Mouse (Mus musculus) liver, adult 2 months (tissue): ENCODE results near the gene Bet1l. TPM values are rescaled to one million over a fixed set of nuclear protein-coding genes. Genes with fewer than 3 reads are reported as not detected.

Experiments used
- DNase-seq: peaks from one replicate; pipeline ENCODE4 v3.0.0-alpha.2; 2011; ENCODE audit warnings: low read depth, low spot score; ENCODE audit errors: extremely low read depth
- H3K27ac ChIP-seq: fragments of 200-500 bp; replicated peaks from 2 replicates; pipeline ENCODE4 v1.5.1; 2012; ENCODE audit warnings: low read depth, mild to moderate bottlenecking, control low read depth, inconsistent platforms, low read length; ENCODE audit not compliant: insufficient read depth
- H3K27me3 ChIP-seq: fragments of 200-500 bp; 2 replicates; pipeline ENCODE4 v1.6.1; 2012; ENCODE audit warnings: mild to moderate bottlenecking, moderate library complexity, low read length, inconsistent platforms; ENCODE audit not compliant: control insufficient read depth, insufficient read depth
- H3K36me3 ChIP-seq: fragments of 200-500 bp; 2 replicates; pipeline ENCODE4 v1.6.1; 2012; ENCODE audit warnings: low read length, inconsistent platforms; ENCODE audit not compliant: control insufficient read depth, insufficient read depth
- H3K4me1 ChIP-seq: fragments of 200-500 bp; 2 replicates; pipeline ENCODE4 v1.6.1; 2011; ENCODE audit warnings: low read length; ENCODE audit not compliant: control insufficient read depth, insufficient read depth
- H3K4me3 ChIP-seq: fragments of 200-500 bp; 2 replicates; pipeline ENCODE4 v1.5.1; 2011; ENCODE audit warnings: low read depth, mild to moderate bottlenecking, control low read depth, low read length, moderate library complexity; ENCODE audit not compliant: insufficient read depth
- H3K79me2 ChIP-seq: fragments of 200-500 bp; 2 replicates; pipeline ENCODE4 v1.6.1; 2012; ENCODE audit warnings: inconsistent platforms, mild to moderate bottlenecking, low read length, moderate library complexity; ENCODE audit not compliant: control insufficient read depth, insufficient read depth
- H3K9ac ChIP-seq: fragments of 200-500 bp; 2 replicates; pipeline ENCODE4 v1.6.1; 2012; ENCODE audit warnings: low read depth, mild to moderate bottlenecking, control low read depth, inconsistent platforms, low read length
- CTCF ChIP-seq: fragments of 200-500 bp; IDR thresholded peaks from 2 replicates; pipeline ENCODE4 v1.5.1; 2011; ENCODE audit warnings: low read depth, low read length, control low read depth
- POLR2A ChIP-seq: fragments of 200-500 bp; IDR thresholded peaks from 2 replicates; pipeline ENCODE4 v1.6.1; 2011; ENCODE audit warnings: low read length, control low read depth; ENCODE audit not compliant: insufficient read depth; ENCODE audit errors: extremely low read depth
- WGBS: fragments of 180-500 bp; shearing (Covaris S2); methylation state at CpG from one replicate; pipeline ENCODE4 v1.1.7; 2018; 5-methylcytosine and 5-hydroxymethylcytosine counted together
- polyA plus RNA-seq: library from polyadenylated mRNA; depleted of rRNA; stranded (reverse); fragments of >200 nt; gene quantifications from 2 replicates; pipeline ENCODE4 v1.2.3, GENCODE M21; 2012
- total RNA-seq: library from RNA; depleted of rRNA; stranded (reverse); fragments of >200 nt; gene quantifications from 2 replicates; pipeline ENCODE4 v1.2.3, GENCODE M21; 2014

The Bet1l gene
- total and polyA plus RNA-seq, 2 experiments: 15.0 to 29.2 TPM

DNA sequence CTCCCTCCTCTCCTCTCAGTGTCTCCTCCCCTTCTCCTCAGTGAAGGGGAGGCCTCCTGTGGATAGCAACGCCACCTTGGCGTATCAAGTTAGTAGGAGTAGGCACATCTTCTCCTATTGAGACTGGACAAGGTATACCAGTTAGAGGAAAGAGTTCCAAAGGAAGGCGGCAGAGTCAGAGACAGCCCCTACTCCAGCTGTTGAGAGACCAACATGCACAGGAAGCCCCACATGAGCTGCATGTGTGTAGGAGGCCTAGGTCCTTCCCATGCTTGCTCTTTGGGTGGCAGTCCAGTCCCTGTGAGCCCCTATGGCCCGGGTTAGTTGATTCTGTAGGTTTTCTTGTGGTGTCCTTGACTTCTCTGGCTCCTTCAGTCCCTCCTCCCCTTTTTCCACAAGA is 24.0 kb downstream of the Bet1l start:
- no peak for TF ChIP-seq CTCF
- TF ChIP-seq POLR2A: no peak
- Histone ChIP-seq H3K4me3 (no peak overlapping the region), H3K36me3 (peaks cover 14% of the 10 kb centered on the region), H3K79me2 (peaks cover 3% of the 10 kb centered on the region; the same call in 1 of the 2 replicates), H3K4me1 (peaks cover 21% of the 10 kb centered on the region), H3K9ac (no peak overlapping the region), H3K27ac (no peak overlapping the region), H3K27me3 (no peaks in the 10 kb centered on the region)
- no peak for DNase-seq
- 86% methylated on average over 4 of the region's 4 CpGs for WGBS

DNA sequence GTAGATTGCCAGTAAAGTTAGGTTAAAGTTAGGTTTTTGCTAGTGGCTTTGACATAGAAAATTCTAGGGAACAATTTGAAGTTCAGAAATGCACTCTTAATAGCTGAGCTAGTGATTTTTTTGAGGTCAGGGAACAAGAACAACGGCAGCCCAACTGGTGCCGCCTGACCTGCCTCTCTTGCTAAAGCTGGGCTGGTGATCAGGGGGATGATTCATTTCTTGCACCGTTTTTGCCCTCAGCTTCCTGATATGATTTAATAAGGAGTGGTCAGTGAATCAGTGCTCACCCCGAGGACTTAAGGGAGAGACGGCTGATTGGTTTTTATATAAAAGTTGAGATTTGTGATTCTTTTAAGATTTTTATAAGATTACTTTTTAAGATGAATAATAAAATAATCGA is 25.9 kb downstream of the Bet1l start:
- WGBS: 69% methylated on average over 6 of the region's 6 CpGs
- no peak for TF ChIP-seq POLR2A
- TF ChIP-seq CTCF: no peak
- no peak overlapping the region for H3K4me3 ChIP-seq

GRCm38 (mm10) chr7:140828171-140828881 is 29.1 kb downstream of the Bet1l start:
- DNase-seq: peak; percentile 68
- Histone ChIP-seq H3K4me1 (peaks cover 8% of the 10 kb centered on the region), H3K36me3 (no peaks in the 10 kb centered on the region), H3K9ac (no peak overlapping the region), H3K27me3 (no peaks in the 10 kb centered on the region), H3K79me2 (no peaks in the 10 kb centered on the region), H3K27ac (peak overlapping the region; percentile 26), H3K4me3 (peak overlapping the region; percentile 5; the same call in 1 of the 2 replicates)
- TF ChIP-seq POLR2A: no peak
- TF ChIP-seq CTCF: peak; percentile 35; the same call in 1 of the 2 replicates
- WGBS: 6% methylated on average over 8 of the region's 8 CpGs

More for the DNA sequence above, 25.9 kb downstream of the Bet1l start:
- no peaks in the 10 kb centered on the region for H3K27me3 ChIP-seq
- DNase-seq: no peak
- H3K9ac ChIP-seq: no peak overlapping the region
- peaks cover 3% of the 10 kb centered on the region; the same call in 1 of the 2 replicates for H3K79me2 ChIP-seq
- no peaks in the 10 kb centered on the region for H3K36me3 ChIP-seq
- no peak overlapping the region for H3K27ac ChIP-seq
- peaks cover 8% of the 10 kb centered on the region for H3K4me1 ChIP-seq

- TF ChIP-seq CTCF (no peak), POLR2A (no peak)
- DNase-seq: no peak
- no peak overlapping the region for H3K27ac ChIP-seq
- peaks cover 3% of the 10 kb centered on the region; the same call in 1 of the 2 replicates for H3K4me1 ChIP-seq
- WGBS: 92% methylated on average over 4 of the region's 4 CpGs
- H3K4me3 ChIP-seq: no peak overlapping the region
- H3K79me2 ChIP-seq: no peaks in the 10 kb centered on the region
- no peaks in the 10 kb centered on the region for H3K36me3 ChIP-seq
- H3K27me3 ChIP-seq: no peaks in the 10 kb centered on the region
- no peak overlapping the region for H3K9ac ChIP-seq
Observed at GRCm38 (mm10) chr7:140822731-140823130, 34.6 kb downstream of the Bet1l start.

DNA sequence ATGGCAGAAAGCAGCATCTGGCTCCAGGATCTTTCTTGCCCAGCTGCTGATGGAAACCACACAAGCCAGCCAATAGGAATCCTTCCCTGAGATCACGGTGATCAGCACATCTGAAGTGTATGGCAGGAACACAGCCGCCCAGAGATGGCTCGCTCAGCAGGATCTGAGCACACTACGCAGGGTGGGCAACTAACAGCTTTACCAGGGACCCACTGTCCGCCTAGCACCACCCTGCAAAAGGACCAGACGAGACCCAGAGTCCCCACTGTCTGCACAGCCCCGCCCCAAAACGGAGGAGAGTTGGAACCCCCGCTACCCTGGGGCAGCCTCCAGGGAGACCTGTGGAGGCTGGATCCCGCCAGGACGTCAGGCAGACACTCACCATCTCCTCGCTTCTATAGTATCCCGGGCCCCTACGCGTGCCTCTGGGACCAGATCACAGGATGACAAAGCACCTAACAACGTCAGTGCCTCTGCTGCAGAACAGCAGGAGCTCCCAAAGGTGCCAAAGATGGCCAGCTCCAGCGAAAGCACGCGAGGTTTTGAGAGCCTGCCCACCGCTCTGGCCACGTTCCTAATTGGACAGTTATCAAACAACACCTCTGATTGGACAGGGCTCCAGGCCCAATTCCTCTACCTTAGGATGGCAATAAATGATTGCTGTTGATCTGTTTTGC is 35.6 kb downstream of the Bet1l start, which contains the start of gene Zfp941:
Gene Zfp941 (minus strand): TSS at position 526 of the 677 bp plus-strand sequence.
- Histone ChIP-seq H3K27me3 (no peaks in the 10 kb centered on the region), H3K9ac (peak within 1 kb of the TSS; percentile 76), H3K27ac (no peak within 1 kb of the TSS), H3K4me1 (peaks cover 3% of the 10 kb centered on the region; the same call in 1 of the 2 replicates), H3K79me2 (no peaks in the 10 kb centered on the region), H3K4me3 (peak within 1 kb of the TSS; percentile 86), H3K36me3 (no peaks in the 10 kb centered on the region)
- peak; percentile 50 for DNase-seq
- WGBS: 8% methylated on average over 21 of the region's 21 CpGs
- TF ChIP-seq CTCF (no peak), POLR2A (no peak)

GRCm38 (mm10) chr7:140821305-140821652 is 36.1 kb downstream of the Bet1l start:
- Histone ChIP-seq H3K4me3 (no peak overlapping the region), H3K36me3 (no peaks in the 10 kb centered on the region), H3K79me2 (no peaks in the 10 kb centered on the region), H3K27ac (no peak overlapping the region), H3K27me3 (no peaks in the 10 kb centered on the region), H3K4me1 (peaks cover 3% of the 10 kb centered on the region; the same call in 1 of the 2 replicates), H3K9ac (no peak overlapping the region)
- 73% methylated on average over 5 of the region's 5 CpGs for WGBS
- no peak for TF ChIP-seq CTCF
- TF ChIP-seq POLR2A: no peak
- no peak for DNase-seq
